Mouse (Mus musculus) hindbrain, embryonic 11.5 days (tissue): ENCODE results near the gene Ank3. TPM values are rescaled to one million over a fixed set of nuclear protein-coding genes. Genes with fewer than 3 reads are reported as not detected.
A peak's percentile ranks its signal among the peaks of the same experiment; 100 is the strongest.

Experiments used
- ATAC-seq: fragments of 200-750 bp; cut with Nextera tagmentation; 2 replicates; pipeline ENCODE4 v1.8.0; 2017; ENCODE audit warnings: mild to moderate bottlenecking, moderate TSS enrichment, moderate library complexity; ENCODE audit not compliant: low FRiP score
- DNase-seq: peaks from one replicate; pipeline ENCODE4 v3.0.0-alpha.2; 2015; ENCODE audit warnings: low spot score
- H3K27ac ChIP-seq: fragments of 300-500 bp; sonication (generic); 2 replicates; pipeline ENCODE4 v1.5.1; 2014; ENCODE audit warnings: mild to moderate bottlenecking, low read depth, low read length
- H3K27me3 ChIP-seq: fragments of 300-500 bp; sonication (generic); 2 replicates; pipeline ENCODE4 v1.6.1; 2014; ENCODE audit warnings: mild to moderate bottlenecking, low read length, moderate library complexity, mixed read lengths; ENCODE audit not compliant: control insufficient read depth, insufficient read depth
- H3K36me3 ChIP-seq: fragments of 300-500 bp; sonication (generic); 2 replicates; pipeline ENCODE4 v1.6.1; 2014; ENCODE audit warnings: mild to moderate bottlenecking, low read length, moderate library complexity, mixed read lengths; ENCODE audit not compliant: control insufficient read depth, insufficient read depth
- H3K4me1 ChIP-seq: fragments of 300-500 bp; sonication (generic); replicated peaks from 2 replicates; pipeline ENCODE4 v1.6.1; 2014; ENCODE audit warnings: low read length, mixed read lengths; ENCODE audit not compliant: control insufficient read depth, insufficient read depth
- H3K4me2 ChIP-seq: fragments of 300-500 bp; sonication (generic); replicated peaks from 2 replicates; pipeline ENCODE4 v1.6.1; 2014; ENCODE audit warnings: mild to moderate bottlenecking, low read depth, low read length
- H3K4me3 ChIP-seq: fragments of 300-500 bp; sonication (generic); 2 replicates; pipeline ENCODE4 v1.5.1; 2014; ENCODE audit warnings: low read depth, low read length
- H3K9ac ChIP-seq: fragments of 300-500 bp; sonication (generic); 2 replicates; pipeline ENCODE4 v1.6.1; 2014; ENCODE audit warnings: low read depth, low read length
- H3K9me3 ChIP-seq: fragments of 300-500 bp; sonication (generic); 2 replicates; pipeline ENCODE4 v1.6.1; 2016; ENCODE audit warnings: low read length; ENCODE audit not compliant: control insufficient read depth
- WGBS: fragments of 180-500 bp; shearing (Covaris S2); extraction: QIAGEN DNeasy Blood & Tissue Kit; methylation state at CpG from one replicate; pipeline ENCODE4 v1.1.7; 2014; 5-methylcytosine and 5-hydroxymethylcytosine counted together
- polyA plus RNA-seq: library from polyadenylated mRNA; unstranded; fragments of >200 nt; fragmentation: Nextera tagmentation; extraction: Ambion mirVana; gene quantifications from 2 replicates; pipeline ENCODE4 v1.2.1, GENCODE M21; 2014

Gene Ank3
- polyA plus RNA-seq, 1 experiment from 2014 or later: 97.7 TPM

DNA sequence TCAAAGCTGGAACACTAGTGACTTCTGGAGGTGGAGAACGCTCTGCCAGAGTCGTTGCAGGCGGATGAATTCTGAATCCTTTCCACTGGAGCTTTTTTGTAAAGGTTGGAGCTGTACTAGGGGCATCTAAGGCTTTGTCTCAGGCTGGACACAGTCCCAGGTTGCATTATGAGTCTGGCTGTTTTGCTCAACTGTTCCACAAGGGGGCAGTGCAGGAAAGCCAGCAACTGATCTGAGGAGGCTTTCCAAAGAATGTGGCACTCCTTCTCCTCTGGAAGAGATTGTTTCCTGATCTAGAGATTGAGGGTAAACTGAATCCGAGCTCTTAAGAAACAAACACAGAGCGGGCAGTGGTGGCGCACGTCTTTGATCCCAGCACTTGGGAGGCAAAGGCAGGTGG lies 263.8 kb downstream of the Ank3 start:
- WGBS: 13% methylated on average over 7 of the region's 7 CpGs
- Histone ChIP-seq H3K4me1 (no peaks in the 10 kb centered on the region), H3K9ac (no peak overlapping the region), H3K9me3 (no peaks in the 10 kb centered on the region), H3K4me2 (no peak overlapping the region), H3K27ac (no peak overlapping the region), H3K4me3 (no peak overlapping the region), H3K36me3 (no peaks in the 10 kb centered on the region), H3K27me3 (no peaks in the 10 kb centered on the region)
- peak; percentile 86 for DNase-seq
- 0 out of 2 replicates have a peak, but pooled peaks have one; percentile 40 for ATAC-seq

GRCm38 (mm10) chr10:69667482-69667881 lies 268.9 kb downstream of the Ank3 start:
- ATAC-seq (no peak), DNase-seq (no peak)
- no peak overlapping the region for H3K27ac ChIP-seq
- no peak overlapping the region for H3K4me2 ChIP-seq
- H3K4me1 ChIP-seq: no peaks in the 10 kb centered on the region
- WGBS: 83% methylated on average over 4 of the region's 4 CpGs
- H3K9ac ChIP-seq: no peak overlapping the region
- no peaks in the 10 kb centered on the region for H3K36me3 ChIP-seq
- no peaks in the 10 kb centered on the region for H3K9me3 ChIP-seq
- H3K27me3 ChIP-seq: no peaks in the 10 kb centered on the region
- no peak overlapping the region for H3K4me3 ChIP-seq

GRCm38 (mm10) chr10:69670496-69670895 lies 271.9 kb downstream of the Ank3 start:
- DNase-seq (no peak), ATAC-seq (no peak)
- WGBS: 58% methylated on average over 1 of the region's 1 CpGs
- Histone ChIP-seq H3K27ac (no peak overlapping the region), H3K4me3 (no peak overlapping the region), H3K9ac (no peak overlapping the region), H3K4me1 (no peaks in the 10 kb centered on the region), H3K27me3 (no peaks in the 10 kb centered on the region), H3K4me2 (no peak overlapping the region), H3K36me3 (no peaks in the 10 kb centered on the region), H3K9me3 (no peaks in the 10 kb centered on the region)

- DNase-seq (no peak), ATAC-seq (no peak)
- H3K4me1 ChIP-seq: no peaks in the 10 kb centered on the region
- H3K36me3 ChIP-seq: no peaks in the 10 kb centered on the region
- H3K4me3 ChIP-seq: no peak overlapping the region
- WGBS: 75% methylated on average over 2 of the region's 2 CpGs
- H3K27me3 ChIP-seq: no peaks in the 10 kb centered on the region
- H3K4me2 ChIP-seq: no peak overlapping the region
- H3K9me3 ChIP-seq: no peaks in the 10 kb centered on the region
- H3K27ac ChIP-seq: no peak overlapping the region
- no peak overlapping the region for H3K9ac ChIP-seq
Observed at GRCm38 (mm10) chr10:69670959-69671358, 272.4 kb downstream of the Ank3 start.

DNA sequence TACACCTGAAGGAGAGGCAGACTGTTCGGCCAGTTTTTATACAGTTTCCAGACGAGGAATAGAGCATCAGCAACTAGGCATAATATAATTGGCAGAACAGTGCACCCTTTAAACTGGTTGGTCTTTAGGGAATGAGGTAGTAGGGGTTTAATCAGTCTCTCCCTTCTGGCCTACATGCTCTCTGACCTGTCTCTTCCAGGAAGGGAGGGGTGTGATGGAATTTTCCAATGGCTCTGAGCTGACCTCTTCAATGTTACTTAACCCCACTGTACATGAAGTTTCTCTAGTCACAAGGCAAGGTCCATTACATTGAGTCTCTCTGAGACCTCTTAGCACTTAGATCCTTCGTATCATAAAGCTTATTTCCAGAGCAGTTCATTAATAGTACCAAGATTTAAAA lies 272.9 kb downstream of the Ank3 start:
- ATAC-seq (no peak), DNase-seq (no peak)
- WGBS: 80% methylated on average over 3 of the region's 3 CpGs
- no peaks in the 10 kb centered on the region for H3K36me3 ChIP-seq
- no peaks in the 10 kb centered on the region for H3K4me1 ChIP-seq
- H3K27me3 ChIP-seq: no peaks in the 10 kb centered on the region
- H3K27ac ChIP-seq: no peak overlapping the region
- no peak overlapping the region for H3K4me3 ChIP-seq
- no peak overlapping the region for H3K4me2 ChIP-seq
- no peaks in the 10 kb centered on the region for H3K9me3 ChIP-seq
- H3K9ac ChIP-seq: no peak overlapping the region

- Histone ChIP-seq H3K9me3 (no peaks in the 10 kb centered on the region), H3K27ac (no peak overlapping the region), H3K27me3 (no peaks in the 10 kb centered on the region), H3K9ac (no peak overlapping the region), H3K4me1 (no peaks in the 10 kb centered on the region), H3K4me3 (no peak overlapping the region), H3K4me2 (no peak overlapping the region), H3K36me3 (no peaks in the 10 kb centered on the region)
- DNase-seq (no peak), ATAC-seq (no peak)
Observed at GRCm38 (mm10) chr10:69672545-69672944, 274.0 kb downstream of the Ank3 start.

GRCm38 (mm10) chr10:69678230-69678629 lies 279.7 kb downstream of the Ank3 start:
- H3K36me3 ChIP-seq: no peaks in the 10 kb centered on the region
- no peak overlapping the region for H3K4me2 ChIP-seq
- DNase-seq (peak; percentile 13), ATAC-seq (peak; percentile 65; the same call in 1 of the 2 replicates)
- 66% methylated on average over 15 of the region's 15 CpGs for WGBS
- no peaks in the 10 kb centered on the region for H3K27me3 ChIP-seq
- H3K9ac ChIP-seq: no peak overlapping the region
- H3K4me3 ChIP-seq: no peak overlapping the region
- H3K27ac ChIP-seq: no peak overlapping the region
- H3K9me3 ChIP-seq: no peaks in the 10 kb centered on the region
- no peaks in the 10 kb centered on the region for H3K4me1 ChIP-seq

GRCm38 (mm10) chr10:69686336-69686735 lies 287.8 kb downstream of the Ank3 start:
- H3K9ac ChIP-seq: no peak overlapping the region
- no peak overlapping the region for H3K4me3 ChIP-seq
- no peak overlapping the region for H3K4me2 ChIP-seq
- no peak for ATAC-seq
- no peaks in the 10 kb centered on the region for H3K27me3 ChIP-seq
- DNase-seq: no peak
- H3K9me3 ChIP-seq: no peaks in the 10 kb centered on the region
- whole genome bisulfite sequencing: 94% methylated on average over 1 of the region's 1 CpGs
- H3K36me3 ChIP-seq: no peaks in the 10 kb centered on the region
- H3K27ac ChIP-seq: no peak overlapping the region
- no peaks in the 10 kb centered on the region for H3K4me1 ChIP-seq

DNA sequence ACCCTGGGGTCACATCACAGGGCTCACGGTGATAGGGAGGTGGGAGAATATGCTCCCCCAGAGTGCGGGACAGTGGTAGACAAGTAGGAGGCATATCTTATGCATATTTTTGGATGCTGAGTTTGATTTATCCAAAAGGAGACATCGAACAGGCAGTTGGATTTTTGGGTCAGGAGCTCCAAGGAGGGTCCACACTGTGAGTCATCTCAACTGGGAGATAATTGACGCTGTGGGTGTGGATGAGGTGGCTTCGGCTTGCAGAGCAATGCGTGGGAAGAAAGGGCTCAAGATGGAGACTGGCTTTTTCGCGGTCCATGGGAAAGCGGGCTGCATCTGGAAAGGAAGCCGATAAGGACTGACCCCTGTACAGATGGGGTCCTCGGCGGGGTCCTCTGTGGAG lies 290.5 kb downstream of the Ank3 start:
- Histone ChIP-seq H3K4me3 (no peak overlapping the region), H3K27me3 (no peaks in the 10 kb centered on the region), H3K9ac (no peak overlapping the region), H3K36me3 (no peaks in the 10 kb centered on the region), H3K4me2 (no peak overlapping the region), H3K9me3 (no peaks in the 10 kb centered on the region), H3K4me1 (no peaks in the 10 kb centered on the region), H3K27ac (0 out of 2 replicates have a peak overlapping the region, but pooled peaks have one; percentile 11)
- 91% methylated on average over 12 of the region's 12 CpGs for WGBS
- no peak for DNase-seq
- ATAC-seq: no peak
